Mouse (Mus musculus) mouse embryonic stem cell (cell line): ENCODE data around the gene Vps35l.

Experiments
- in situ Hi-C, 2 experiments: fragments of 300-500 bp; cut with MboI; formaldehyde crosslinking; loops; 1 replicate in 1 of 2; 3 replicates in 1 of 2; pipeline ENCODE4 v1.14.3; 2019 to 2020; ENCODE audit warnings: low sequenced_read_pairs in 2 of 2, low pct_unique_long_range_greater_than_20kb in 1 of 2, mixed read lengths in 1 of 2; ENCODE audit not compliant: unreplicated experiment in 1 of 2

Gene Vps35l

DNA sequence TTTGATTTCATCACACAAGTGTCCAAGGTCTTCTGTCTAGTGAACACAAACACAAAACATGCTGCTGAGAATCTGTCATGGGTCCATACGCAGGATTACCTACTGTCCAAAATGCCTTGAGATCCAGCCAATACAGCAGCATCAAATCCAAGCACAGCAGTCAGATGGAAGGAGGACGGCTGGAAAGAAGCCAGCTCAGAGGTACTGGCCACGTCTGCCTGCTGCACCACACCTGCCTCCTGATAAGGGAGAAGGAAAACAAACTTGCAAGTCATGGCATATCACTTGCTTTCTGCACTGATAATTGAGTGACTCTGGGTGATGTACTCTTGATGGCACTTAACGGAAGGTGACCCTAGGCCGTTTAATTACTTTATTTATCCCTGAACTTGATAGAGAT lies 105.1 kb downstream of the Vps35l start:
- in situ Hi-C loops, result no loop called here

- in situ Hi-C loops, result no loop called here
These were observed 106.3 kb downstream of the Vps35l start for GRCm38 (mm10) chr7:118846329-118846728.

DNA sequence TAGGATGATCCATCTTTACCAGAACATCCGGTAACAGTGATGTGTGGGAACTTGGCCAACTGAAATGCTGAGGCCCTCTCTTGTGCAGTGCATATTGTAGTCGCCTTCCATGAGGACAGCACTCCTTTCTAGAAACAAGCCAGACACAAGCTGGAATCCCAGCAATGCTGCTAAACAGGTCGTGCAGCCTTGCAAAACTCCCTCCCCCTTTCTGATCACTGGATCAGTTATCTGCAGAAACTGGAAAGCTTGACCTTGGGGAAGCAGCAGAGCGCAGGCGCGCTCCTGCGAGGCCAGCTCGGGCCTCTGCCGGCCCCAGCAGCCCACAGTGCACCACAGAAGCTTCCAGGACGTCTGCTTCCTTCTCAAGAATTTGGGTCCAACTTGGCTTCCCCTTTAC lies 108.8 kb downstream of the Vps35l start:
- in situ Hi-C loops, result no loop called here

GRCm38 (mm10) chr7:118849543-118850250 lies 109.7 kb downstream of the Vps35l start:
- in situ Hi-C loops, result loop anchor here (10.0 kb wide), 1 partner anchor 145 kb away; the partner anchor contains the start of gene Gprc5b (in 2 of the 2)

- in situ Hi-C loops, result loop anchor here (10.0 kb wide), 1 partner anchor 144 kb away; the partner anchor contains the start of gene Gprc5b (in 2 of the 2)
These were observed 110.8 kb downstream of the Vps35l start for GRCm38 (mm10) chr7:118850676-118851290.

- in situ Hi-C loops, result loop anchor here (10.0 kb wide), 1 partner anchor 143 kb away; the partner anchor contains the start of gene Gprc5b (in 2 of the 2)
These were observed 111.5 kb downstream of the Vps35l start for GRCm38 (mm10) chr7:118851571-118851970.

GRCm38 (mm10) chr7:118852611-118853010 lies 112.6 kb downstream of the Vps35l start:
- in situ Hi-C loops, result loop anchor here (10.0 kb wide), 1 partner anchor 142 kb away; the partner anchor contains the start of gene Gprc5b (in 2 of the 2)

DNA sequence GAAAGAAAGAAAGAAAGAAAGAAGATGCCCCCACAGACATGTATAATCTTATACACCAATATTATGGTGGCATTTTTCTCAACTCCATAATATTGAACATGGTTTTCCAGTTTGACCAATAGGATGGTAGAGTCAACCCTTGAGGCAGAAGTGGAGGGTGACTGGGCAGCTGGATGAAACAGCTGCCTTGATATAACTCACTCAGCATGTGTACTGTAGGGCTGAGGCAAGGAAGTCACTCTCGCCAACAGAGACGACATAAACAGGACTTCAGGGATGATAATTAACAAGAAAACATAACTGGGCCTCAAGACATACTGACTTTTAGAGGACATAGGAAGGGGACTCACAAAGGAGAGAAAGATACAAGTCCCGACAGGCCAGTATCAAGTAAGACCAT lies 114.6 kb downstream of the Vps35l start:
- in situ Hi-C loops, result loop anchor here (10.0 kb wide), 1 partner anchor 140 kb away; the partner anchor contains the start of gene Gprc5b (in 2 of the 2)

DNA sequence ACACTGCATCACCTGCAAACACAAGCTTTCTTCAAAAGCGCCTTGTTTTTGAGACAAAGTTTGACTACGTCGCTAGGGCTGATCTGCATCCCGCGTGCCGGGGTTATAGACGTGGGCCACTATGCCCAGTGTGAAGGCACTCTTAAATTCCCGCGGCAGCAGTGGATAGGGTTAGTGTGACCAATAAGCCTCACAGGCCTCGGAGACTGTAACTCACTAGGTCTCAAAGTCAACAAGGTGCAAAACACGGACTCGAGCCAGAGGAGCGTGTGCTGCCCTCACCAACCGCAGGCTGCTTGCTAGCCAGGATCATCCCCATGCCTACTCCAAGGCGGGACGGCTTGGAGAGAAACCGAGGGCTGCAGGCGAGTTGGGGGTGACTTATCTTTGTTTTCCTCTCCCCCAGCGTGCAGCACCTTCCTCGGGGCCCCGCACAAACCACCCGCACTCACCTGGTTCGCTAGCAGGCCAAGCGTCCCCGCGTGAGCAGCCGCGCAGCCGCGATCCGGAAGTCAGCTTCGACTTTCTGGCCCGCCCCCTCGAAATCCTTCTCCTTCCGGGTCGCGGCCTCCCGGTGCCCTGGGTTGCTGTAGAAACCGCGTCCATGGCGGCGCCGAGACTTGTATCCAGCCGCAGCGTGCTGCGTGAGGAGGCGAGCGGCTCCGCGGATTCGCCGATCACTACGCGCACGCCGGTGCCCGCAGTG lies 115.3 kb downstream of the Vps35l start, which contains the start of gene Iqck:
TSS of gene Iqck (plus strand) at position 582 of the 706 bp plus-strand sequence.
- in situ Hi-C loops, result loop anchor here (10.0 kb wide), 1 partner anchor 139 kb away; the partner anchor contains the start of gene Gprc5b (in 2 of the 2)

DNA sequence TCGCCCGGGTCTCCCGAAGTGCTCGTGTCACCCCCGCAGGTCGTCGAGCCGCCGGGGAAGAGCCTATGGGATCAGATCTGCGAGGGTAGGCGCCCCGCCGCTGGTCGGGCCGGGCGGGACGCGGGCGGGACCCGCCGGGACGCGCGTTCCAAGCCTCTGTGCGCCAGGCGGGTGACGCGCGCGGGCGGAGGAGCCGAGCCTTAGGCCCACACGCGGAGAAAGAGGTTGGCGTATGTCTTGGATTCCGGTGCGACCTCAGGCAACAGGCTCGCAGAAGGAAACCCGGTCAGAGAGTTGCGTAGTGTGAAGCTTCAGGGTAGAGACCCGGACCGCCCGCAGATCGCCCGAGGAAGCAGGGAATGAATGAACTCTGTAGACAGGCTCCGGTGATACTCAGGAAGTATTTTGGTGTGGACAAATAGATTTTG lies 115.9 kb downstream of the Vps35l start, which contains the start of gene Knop1:
TSS of gene Knop1 (minus strand) at position 378 of the 428 bp plus-strand sequence.
- in situ Hi-C loops, result loop anchor here (10.0 kb wide), 1 partner anchor 139 kb away; the partner anchor contains the start of gene Gprc5b (in 2 of the 2)

GRCm38 (mm10) chr7:118858640-118859039 lies 118.6 kb downstream of the Vps35l start:
- in situ Hi-C loops, result loop anchor here (10.0 kb wide), 1 partner anchor 136 kb away; the partner anchor contains the start of gene Gprc5b (in 2 of the 2)

- in situ Hi-C loops, result no loop called here
These were observed 125.3 kb downstream of the Vps35l start for GRCm38 (mm10) chr7:118865362-118865761.

DNA sequence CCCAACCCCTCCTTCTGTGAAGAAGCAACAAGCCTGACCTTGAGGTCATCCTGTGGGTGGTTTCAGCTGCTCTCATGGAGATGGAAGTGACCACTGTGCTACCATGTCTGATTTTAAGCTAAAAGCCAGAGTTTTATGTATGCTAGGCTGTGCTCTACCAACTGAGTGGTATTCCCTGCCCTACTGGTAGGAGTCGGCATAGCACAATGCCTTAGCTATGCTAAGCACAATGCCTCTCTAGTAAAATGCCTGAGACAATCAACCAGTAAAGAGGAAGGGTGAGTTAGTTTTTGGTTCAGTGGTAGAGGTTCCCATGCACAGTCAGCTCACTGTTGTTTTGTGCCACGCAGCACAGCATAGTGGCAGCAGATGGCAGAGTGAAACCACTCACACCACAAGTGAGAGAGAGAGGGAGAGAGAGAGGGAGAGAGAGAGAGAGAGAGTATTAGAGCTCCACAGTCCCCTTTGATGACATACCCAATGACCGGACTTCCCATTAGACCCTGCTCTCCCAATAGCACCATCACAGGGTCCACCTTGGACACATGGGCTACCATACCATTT lies 139.5 kb downstream of the Vps35l start:
- in situ Hi-C loops, result loop anchor here in 1 of 2 experiments (10.0 kb wide), 1 partner anchor 115 kb away; the partner anchor contains the start of gene Gprc5b

- in situ Hi-C loops, result loop anchor here in 1 of 2 experiments (10.0 kb wide), 1 partner anchor 111 kb away; the partner anchor contains the start of gene Gprc5b
These were observed 143.9 kb downstream of the Vps35l start for GRCm38 (mm10) chr7:118883957-118884356.

- in situ Hi-C loops, result loop anchor here in 1 of 2 experiments (10.0 kb wide), 1 partner anchor 110 kb away; the partner anchor contains the start of gene Gprc5b
These were observed 144.9 kb downstream of the Vps35l start for GRCm38 (mm10) chr7:118884969-118885368.

GRCm38 (mm10) chr7:118887303-118888055 lies 147.5 kb downstream of the Vps35l start:
- in situ Hi-C loops, result loop anchor here in 1 of 2 experiments (10.0 kb wide), 1 partner anchor 107 kb away; the partner anchor contains the start of gene Gprc5b

GRCm38 (mm10) chr7:118889046-118889680 lies 149.1 kb downstream of the Vps35l start:
- in situ Hi-C loops, result loop anchor here in 1 of 2 experiments (10.0 kb wide), 1 partner anchor 106 kb away; the partner anchor contains the start of gene Gprc5b
